Mouse (Mus musculus) forelimb bud, embryonic 11.5 days (tissue): ENCODE data around the gene Nckipsd.

Experiments used
- DNase-seq: peaks from one replicate; pipeline ENCODE4 v3.0.0-alpha.2; 2012; ENCODE audit warnings: low read depth, low spot score

Gene Nckipsd

GRCm38 (mm10) chr9:108799564-108799963, 8.6 kb upstream of the Nckipsd start:
- DNase-seq = no peak

- DNase-seq = no peak
Observed at GRCm38 (mm10) chr9:108805768-108806167, 2.4 kb upstream of the Nckipsd start.

GRCm38 (mm10) chr9:108806379-108806778, 1.8 kb upstream of the Nckipsd start:
- no peak for DNase-seq

GRCm38 (mm10) chr9:108806831-108807230, 1.3 kb upstream of the Nckipsd start:
- DNase-seq = no peak

GRCm38 (mm10) chr9:108807674-108808073, 494 bp upstream of the Nckipsd start:
- DNase-seq = no peak

GRCm38 (mm10) chr9:108809188-108809587, 1.0 kb downstream of the Nckipsd start:
- no peak for DNase-seq

- DNase-seq = no peak
Observed at GRCm38 (mm10) chr9:108809723-108810122, 1.6 kb downstream of the Nckipsd start.

- no peak for DNase-seq
Observed at GRCm38 (mm10) chr9:108810516-108810915, 2.3 kb downstream of the Nckipsd start.

GRCm38 (mm10) chr9:108815557-108815956, 7.4 kb downstream of the Nckipsd start:
- DNase-seq = no peak

GRCm38 (mm10) chr9:108819495-108819894, 11.3 kb downstream of the Nckipsd start:
- DNase-seq = peak; percentile 33

GRCm38 (mm10) chr9:108820077-108820476, 11.9 kb downstream of the Nckipsd start:
- no peak for DNase-seq

GRCm38 (mm10) chr9:108824144-108824685, 16.0 kb downstream of the Nckipsd start:
- no peak for DNase-seq

GRCm38 (mm10) chr9:108824755-108825413, 16.7 kb downstream of the Nckipsd start:
- no peak for DNase-seq

GRCm38 (mm10) chr9:108825820-108826699, 17.9 kb downstream of the Nckipsd start, which contains the start of gene Celsr3:
Gene Celsr3, plus strand, starts transcription at chr9:108826320.
- peak; percentile 86 for DNase-seq

- peak; percentile 77 for DNase-seq
Observed at GRCm38 (mm10) chr9:108826700-108827340, 18.7 kb downstream of the Nckipsd start.

GRCm38 (mm10) chr9:108827454-108827853, 19.3 kb downstream of the Nckipsd start:
- DNase-seq = no peak

GRCm38 (mm10) chr9:108827906-108828305, 19.7 kb downstream of the Nckipsd start:
- DNase-seq = no peak

- no peak for DNase-seq
Observed at GRCm38 (mm10) chr9:108831637-108832036, 23.5 kb downstream of the Nckipsd start.

- peak; percentile 87 for DNase-seq
Observed at GRCm38 (mm10) chr9:108832390-108833108, 24.4 kb downstream of the Nckipsd start.

GRCm38 (mm10) chr9:108842989-108843388, 34.8 kb downstream of the Nckipsd start:
- DNase-seq = no peak

GRCm38 (mm10) chr9:108845390-108845789, 37.2 kb downstream of the Nckipsd start:
- no peak for DNase-seq
